Mouse (Mus musculus): ENCODE measurements around the gene Manbal. TPM values are rescaled to one million over a fixed set of nuclear protein-coding genes. Genes with fewer than 3 reads are reported as not detected.
A peak's percentile ranks its signal among the peaks of the same experiment; 100 is the strongest.

Gene Manbal
- total and polyA plus RNA-seq, 3 experiments = 28.4 to 65.7 TPM; not detected in 1

- Histone ChIP-seq H3K4me3 (ENCODE audit: control insufficient read depth in 1 of 2, insufficient read depth in 1 of 2, low read depth in 2 of 2, low read length in 2 of 2) (no peak overlapping the region), H3K79me2 (ENCODE audit: control insufficient read depth, insufficient read depth, low read length, poor library complexity) (no peaks in the 10 kb centered on the region), H3K9me3 (replicated peaks; ENCODE audit: insufficient read depth, low read length) (no peaks in the 10 kb centered on the region), H3K27me3 (ENCODE audit: control insufficient read depth in 1 of 2, insufficient read depth in 2 of 2, low read length in 2 of 2) (peaks cover 0 to 3% of the 10 kb centered on the region in 2 experiments; a peak in 3 of 4 replicates), H3K4me1 (ENCODE audit: control insufficient read depth in 1 of 2, insufficient read depth in 2 of 2, low read length in 2 of 2) (no peaks in the 10 kb centered on the region), H3K27ac (ENCODE audit: control insufficient read depth, low read depth, low read length) (no peak overlapping the region), H3K36me3 (ENCODE audit: control insufficient read depth in 1 of 2, insufficient read depth in 2 of 2, low read length in 2 of 2) (no peaks in the 10 kb centered on the region), H3K9ac (ENCODE audit: control insufficient read depth, low read depth, low read length, poor library complexity, severe bottlenecking) (peak overlapping the region; percentile 33; the same call in 1 of the 2 replicates)
- TF ChIP-seq MAFK (IDR thresholded peaks at IDR 0.05; ENCODE audit: borderline replicate concordance, low read depth, low read length) = no peak
- no peak for TF ChIP-seq CHD1 (IDR thresholded peaks at IDR 0.05; ENCODE audit: low read depth, low read length)
- no peak for TF ChIP-seq KAT2A (conservative IDR thresholded peaks at IDR 0.05; ENCODE audit: low read depth, low read length)
- no peak for TF ChIP-seq ZC3H11A (IDR thresholded peaks at IDR 0.05; ENCODE audit: low read depth, low read length)
- TF ChIP-seq MAZ (IDR thresholded peaks at IDR 0.05; ENCODE audit: low read depth, low read length) = no peak
- TF ChIP-seq ZKSCAN1 (IDR thresholded peaks at IDR 0.05; ENCODE audit: low read depth, low read length) = no peak
- TF ChIP-seq SMC3 (IDR thresholded peaks at IDR 0.05; ENCODE audit: low read depth, low read length) = no peak
- TF ChIP-seq E2F4 (IDR thresholded peaks at IDR 0.05; ENCODE audit: borderline replicate concordance, low read depth, low read length) = no peak
- TF ChIP-seq SIN3A (IDR thresholded peaks at IDR 0.05; ENCODE audit: low read length) = no peak
- no peak for TF ChIP-seq ELF1 (IDR thresholded peaks at IDR 0.05; ENCODE audit: low read depth, low read length)
- TF ChIP-seq POLR2A (IDR thresholded peaks at IDR 0.05; ENCODE audit: control insufficient read depth in 1 of 2, insufficient read depth in 1 of 2, low read depth in 1 of 2, low read length in 2 of 2, poor library complexity in 1 of 2) = no peak
- no peak for TF ChIP-seq POLR2AphosphoS5 (IDR thresholded peaks at IDR 0.05; ENCODE audit: borderline replicate concordance, low read depth, low read length)
- no peak for TF ChIP-seq CHD2 (IDR thresholded peaks at IDR 0.05; ENCODE audit: low read length)
- no peak for TF ChIP-seq TAL1 (IDR thresholded peaks at IDR 0.05; ENCODE audit: low read length)
- TF ChIP-seq MYC (IDR thresholded peaks at IDR 0.05; ENCODE audit: low read depth, low read length) = no peak
- TF ChIP-seq TBP (IDR thresholded peaks at IDR 0.05; ENCODE audit: low read depth, low read length) = no peak
- no peak for TF ChIP-seq MYB (IDR thresholded peaks at IDR 0.05; ENCODE audit: low read depth, low read length)
- no peak for TF ChIP-seq USF2 (IDR thresholded peaks at IDR 0.05; ENCODE audit: borderline replicate concordance in 1 of 2, insufficient read depth in 1 of 2, low read depth in 1 of 2, low read length in 2 of 2)
- no peak for DNase-seq (ENCODE audit: low read depth, low spot score)
These were observed 56.9 kb downstream of the Manbal start for GRCm38 (mm10) chr2:157424126-157424903.

- no peak for DNase-seq (ENCODE audit: low read depth, low spot score)
- H3K79me2 ChIP-seq (ENCODE audit: control insufficient read depth, insufficient read depth, low read length, poor library complexity) = no peaks in the 10 kb centered on the region
- no peaks in the 10 kb centered on the region for H3K36me3 ChIP-seq (ENCODE audit: control insufficient read depth in 1 of 2, insufficient read depth in 2 of 2, low read length in 2 of 2)
- no peaks in the 10 kb centered on the region for H3K4me1 ChIP-seq (ENCODE audit: control insufficient read depth in 1 of 2, insufficient read depth in 2 of 2, low read length in 2 of 2)
- no peaks in the 10 kb centered on the region for H3K9me3 ChIP-seq (replicated peaks; ENCODE audit: insufficient read depth, low read length)
- peaks cover 0 to 3% of the 10 kb centered on the region in 2 experiments; a peak in 3 of 4 replicates for H3K27me3 ChIP-seq (ENCODE audit: control insufficient read depth in 1 of 2, insufficient read depth in 2 of 2, low read length in 2 of 2)
- H3K27ac ChIP-seq (ENCODE audit: control insufficient read depth, low read depth, low read length) = no peak overlapping the region
- no peak for TF ChIP-seq MYB (IDR thresholded peaks at IDR 0.05; ENCODE audit: low read depth, low read length)
- TF ChIP-seq GABPA (IDR thresholded peaks at IDR 0.05; ENCODE audit: low read depth, low read length) = no peak
- no peak for TF ChIP-seq SMC3 (IDR thresholded peaks at IDR 0.05; ENCODE audit: low read depth, low read length)
- no peak for TF ChIP-seq CHD2 (IDR thresholded peaks at IDR 0.05; ENCODE audit: low read length)
- no peak for TF ChIP-seq POLR2AphosphoS2 (IDR thresholded peaks at IDR 0.05; ENCODE audit: low read length)
- no peak for TF ChIP-seq POLR2A (IDR thresholded peaks at IDR 0.05; ENCODE audit: control insufficient read depth in 1 of 2, insufficient read depth in 1 of 2, low read depth in 1 of 2, low read length in 2 of 2, poor library complexity in 1 of 2)
- no peak for TF ChIP-seq RCOR1 (IDR thresholded peaks at IDR 0.05; ENCODE audit: low read depth, low read length)
- TF ChIP-seq ELF1 (IDR thresholded peaks at IDR 0.05; ENCODE audit: low read depth, low read length) = no peak
- no peak for TF ChIP-seq ETS1 (IDR thresholded peaks at IDR 0.05; ENCODE audit: low read depth, low read length)
- no peak for TF ChIP-seq MYC (IDR thresholded peaks at IDR 0.05; ENCODE audit: low read depth, low read length)
- H3K9ac ChIP-seq (ENCODE audit: control insufficient read depth, low read depth, low read length, poor library complexity, severe bottlenecking) = no peak overlapping the region
- no peak overlapping the region for H3K4me3 ChIP-seq (ENCODE audit: control insufficient read depth in 1 of 2, insufficient read depth in 1 of 2, low read depth in 2 of 2, low read length in 2 of 2)
These were observed 57.7 kb downstream of the Manbal start for GRCm38 (mm10) chr2:157424904-157425642.

Measured in MEL (cell line).